Mouse (Mus musculus) liver, embryonic 16.5 days (tissue): ENCODE results near the gene Igfbpl1. TPM values are rescaled to one million over a fixed set of nuclear protein-coding genes. Genes with fewer than 3 reads are reported as not detected.
A peak's percentile ranks its signal among the peaks of the same experiment; 100 is the strongest.

Source experiments
- ATAC-seq: fragments of 200-750 bp; cut with Nextera tagmentation; 2 replicates; pipeline ENCODE4 v1.8.0; 2017; ENCODE audit warnings: low read depth, mild to moderate bottlenecking, moderate number of reproducible peaks, moderate library complexity
- H3K27ac ChIP-seq: fragments of 300-500 bp; sonication (generic); 2 replicates; pipeline ENCODE4 v1.5.1; 2014; ENCODE audit warnings: mild to moderate bottlenecking, low read length
- H3K27me3 ChIP-seq: fragments of 300-500 bp; sonication (generic); 2 replicates; pipeline ENCODE4 v1.6.1; 2014; ENCODE audit warnings: low read depth, low read length, mixed read lengths; ENCODE audit not compliant: control insufficient read depth, insufficient read depth
- H3K36me3 ChIP-seq: fragments of 300-500 bp; sonication (generic); 2 replicates; pipeline ENCODE4 v1.6.1; 2014; ENCODE audit warnings: mild to moderate bottlenecking; ENCODE audit not compliant: control insufficient read depth, insufficient read depth
- H3K4me1 ChIP-seq: fragments of 300-500 bp; sonication (generic); 2 replicates; pipeline ENCODE4 v1.6.1; 2014; ENCODE audit warnings: low read depth, low read length, mixed read lengths; ENCODE audit not compliant: control insufficient read depth
- H3K4me2 ChIP-seq: fragments of 300-500 bp; sonication (generic); 2 replicates; pipeline ENCODE4 v1.6.1; 2014; ENCODE audit warnings: low read depth, low read length, mixed read lengths
- H3K4me3 ChIP-seq: fragments of 300-500 bp; sonication (generic); 2 replicates; pipeline ENCODE4 v1.5.1; 2014; ENCODE audit warnings: low read depth, mild to moderate bottlenecking, low read length
- H3K9ac ChIP-seq: fragments of 300-500 bp; sonication (generic); 2 replicates; pipeline ENCODE4 v1.6.1; 2014; ENCODE audit warnings: low read depth, low read length
- H3K9me3 ChIP-seq: fragments of 300-500 bp; sonication (generic); replicated peaks from 2 replicates; pipeline ENCODE4 v1.6.1; 2016; ENCODE audit warnings: low read length; ENCODE audit not compliant: control insufficient read depth
- WGBS: fragments of 180-500 bp; shearing (Covaris S2); extraction: QIAGEN DNeasy Blood & Tissue Kit; methylation state at CpG from one replicate; pipeline ENCODE4 v1.1.7; 2014; ENCODE audit not compliant: insufficient replicate concordance; 5-methylcytosine and 5-hydroxymethylcytosine counted together
- polyA plus RNA-seq: library from polyadenylated mRNA; unstranded; fragments of >200 nt; fragmentation: Nextera tagmentation; extraction: Ambion mirVana; gene quantifications from 2 replicates; pipeline ENCODE4 v1.2.1, GENCODE M21; 2015

Igfbpl1 gene
- polyA plus RNA-seq, 1 experiment from 2014 or later = not detected

GRCm38 (mm10) chr4:45767891-45768558 is 58.7 kb downstream of the Igfbpl1 start:
- no peaks in the 10 kb centered on the region for H3K9me3 ChIP-seq
- H3K4me3 ChIP-seq = no peak overlapping the region
- no peak for ATAC-seq
- no peak overlapping the region for H3K4me2 ChIP-seq
- H3K36me3 ChIP-seq = no peaks in the 10 kb centered on the region
- H3K9ac ChIP-seq = no peak overlapping the region
- 30% methylated on average over 11 of the region's 11 CpGs for WGBS
- H3K27me3 ChIP-seq = peaks cover 13% of the 10 kb centered on the region
- H3K4me1 ChIP-seq = peaks cover 10% of the 10 kb centered on the region
- H3K27ac ChIP-seq = no peak overlapping the region

- WGBS = 69% methylated on average over 7 of the region's 7 CpGs
- Histone ChIP-seq H3K4me1 (peaks cover 10% of the 10 kb centered on the region), H3K36me3 (no peaks in the 10 kb centered on the region), H3K4me2 (no peak overlapping the region), H3K9me3 (no peaks in the 10 kb centered on the region), H3K4me3 (no peak overlapping the region), H3K27me3 (peaks cover 13% of the 10 kb centered on the region), H3K9ac (no peak overlapping the region), H3K27ac (no peak overlapping the region)
- no peak for ATAC-seq
These were observed 59.9 kb downstream of the Igfbpl1 start for GRCm38 (mm10) chr4:45766774-45767173.

- no peak for ATAC-seq
- no peak overlapping the region for H3K9ac ChIP-seq
- no peak overlapping the region for H3K4me2 ChIP-seq
- no peak overlapping the region for H3K27ac ChIP-seq
- no peak overlapping the region for H3K4me3 ChIP-seq
- no peaks in the 10 kb centered on the region for H3K9me3 ChIP-seq
- H3K36me3 ChIP-seq = no peaks in the 10 kb centered on the region
- WGBS = 2% methylated on average over 14 of the region's 18 CpGs
- peaks cover 10% of the 10 kb centered on the region for H3K4me1 ChIP-seq
- H3K27me3 ChIP-seq = peaks cover 13% of the 10 kb centered on the region
These were observed 61.0 kb downstream of the Igfbpl1 start for GRCm38 (mm10) chr4:45765565-45766201.

GRCm38 (mm10) chr4:45765121-45765564 is 61.6 kb downstream of the Igfbpl1 start:
- H3K4me1 ChIP-seq = peaks cover 10% of the 10 kb centered on the region
- no peak for ATAC-seq
- WGBS = 6% methylated on average over 16 of the region's 16 CpGs
- no peak overlapping the region for H3K4me3 ChIP-seq
- H3K9ac ChIP-seq = no peak overlapping the region
- no peaks in the 10 kb centered on the region for H3K9me3 ChIP-seq
- peaks cover 13% of the 10 kb centered on the region for H3K27me3 ChIP-seq
- no peak overlapping the region for H3K27ac ChIP-seq
- no peaks in the 10 kb centered on the region for H3K36me3 ChIP-seq
- no peak overlapping the region for H3K4me2 ChIP-seq

- H3K9me3 ChIP-seq = no peaks in the 10 kb centered on the region
- H3K4me3 ChIP-seq = peak overlapping the region; percentile 42
- H3K27ac ChIP-seq = no peak overlapping the region
- WGBS = 5% methylated on average over 10 of the region's 10 CpGs
- H3K4me2 ChIP-seq = peak overlapping the region; percentile 55
- peak; percentile 61; the same call in 1 of the 2 replicates for ATAC-seq
- H3K9ac ChIP-seq = no peak overlapping the region
- H3K4me1 ChIP-seq = peaks cover 10% of the 10 kb centered on the region
- no peaks in the 10 kb centered on the region for H3K36me3 ChIP-seq
- peaks cover 13% of the 10 kb centered on the region for H3K27me3 ChIP-seq
These were observed 62.6 kb downstream of the Igfbpl1 start for GRCm38 (mm10) chr4:45764141-45764494.

GRCm38 (mm10) chr4:45763288-45764140 is 63.2 kb downstream of the Igfbpl1 start:
- H3K4me3 ChIP-seq = peak overlapping the region; percentile 42
- no peaks in the 10 kb centered on the region for H3K9me3 ChIP-seq
- ATAC-seq = no peak
- H3K27me3 ChIP-seq = peaks cover 13% of the 10 kb centered on the region
- H3K4me1 ChIP-seq = peaks cover 10% of the 10 kb centered on the region
- no peak overlapping the region for H3K9ac ChIP-seq
- WGBS = 17% methylated on average over 18 of the region's 18 CpGs
- no peak overlapping the region for H3K27ac ChIP-seq
- H3K36me3 ChIP-seq = no peaks in the 10 kb centered on the region
- H3K4me2 ChIP-seq = peak overlapping the region; percentile 55

GRCm38 (mm10) chr4:45762600-45762999 is 64.1 kb downstream of the Igfbpl1 start:
- no peaks in the 10 kb centered on the region for H3K36me3 ChIP-seq
- H3K9me3 ChIP-seq = no peaks in the 10 kb centered on the region
- H3K4me2 ChIP-seq = no peak overlapping the region
- peaks cover 13% of the 10 kb centered on the region for H3K27me3 ChIP-seq
- peaks cover 10% of the 10 kb centered on the region for H3K4me1 ChIP-seq
- H3K27ac ChIP-seq = no peak overlapping the region
- WGBS = 75% methylated on average over 4 of the region's 4 CpGs
- no peak for ATAC-seq
- no peak overlapping the region for H3K4me3 ChIP-seq
- no peak overlapping the region for H3K9ac ChIP-seq
